Mouse (Mus musculus): ENCODE data around the gene Sugct.

DNA sequence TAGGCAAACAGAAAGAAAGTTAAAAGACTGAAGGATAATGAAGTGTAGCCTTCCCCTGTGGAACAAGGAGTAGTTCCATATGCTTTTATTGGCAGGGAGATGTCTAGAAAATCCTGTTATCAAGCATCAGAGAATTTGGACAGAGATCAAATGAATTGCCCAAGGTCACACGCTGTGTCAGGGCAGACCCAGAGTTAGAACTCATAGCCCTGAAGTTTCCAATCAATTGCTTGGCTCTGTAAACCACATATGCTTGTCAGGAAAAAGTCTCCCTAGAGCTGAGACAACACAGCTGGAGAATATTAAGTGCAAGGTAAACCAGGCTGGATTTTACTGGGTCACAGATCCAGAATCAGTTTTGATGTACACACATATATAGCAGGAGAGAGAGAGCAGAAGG lies 593.0 kb downstream of the Sugct start:
- TF ChIP-seq CTCF (IDR thresholded peaks at IDR 0.05; ENCODE audit: control insufficient read depth, insufficient read depth, insufficient read length) (no peak), MAX (IDR thresholded peaks at IDR 0.05) (no peak), USF1 (IDR thresholded peaks at IDR 0.05; ENCODE audit: low read depth) (no peak), MYOD1 (IDR thresholded peaks at IDR 0.05; ENCODE audit: control insufficient read depth, insufficient read length, low read depth) (no peak)

All from C2C12 (cell line).